Mouse (Mus musculus) induced T-regulatory cell, adult 2 months (primary cell): Measurements from ENCODE around the gene Dnase1.
"Not testable (repeated sequence)": the region's sequence is repeated elsewhere in the genome, so short reads cannot be mapped to it uniquely, and the experiment has no call there.

ENCODE experiments used
- DNase-seq: peaks from one replicate; pipeline ENCODE4 v3.0.0-alpha.2; 2012; ENCODE audit warnings: low read depth

The Dnase1 gene

DNA sequence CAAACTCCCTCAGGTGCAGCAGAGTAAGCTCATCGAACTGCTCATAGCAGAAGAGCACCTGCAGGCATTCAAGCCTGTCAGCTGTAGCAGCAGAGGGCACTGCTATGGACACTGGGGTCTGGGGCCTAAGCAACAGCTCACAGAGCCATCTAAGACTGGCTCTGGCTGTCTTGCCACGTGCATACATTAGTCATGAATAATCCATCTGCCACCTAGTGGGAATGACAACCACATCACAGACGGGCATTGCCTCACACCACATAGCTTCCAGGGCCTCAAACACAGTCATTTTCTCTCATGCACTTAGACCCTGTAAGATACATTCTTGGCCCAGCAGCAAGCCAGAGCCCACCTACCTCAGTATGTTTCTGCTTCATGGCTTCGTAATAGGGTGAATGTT, 8.8 kb downstream of the Dnase1 start:
- no peak for DNase-seq

DNA sequence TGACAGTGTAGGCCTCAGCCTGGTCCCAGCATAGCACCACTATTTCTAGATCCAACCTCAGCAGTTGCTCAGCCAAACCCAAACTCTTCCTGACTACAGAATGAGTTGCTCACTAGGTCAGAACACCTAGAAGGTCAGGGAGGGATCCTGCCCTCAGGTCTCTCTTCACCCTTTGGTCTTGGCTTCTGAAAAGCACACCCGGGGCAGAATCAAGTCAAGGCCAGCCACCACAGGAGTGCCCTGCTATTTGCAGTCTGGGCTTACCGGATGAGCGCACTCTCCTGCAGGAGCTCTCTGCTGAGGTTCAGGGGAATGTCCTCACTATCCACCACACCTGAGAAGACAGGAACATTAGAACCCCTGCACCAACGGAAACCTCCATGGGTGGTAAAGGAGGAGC, 15.9 kb downstream of the Dnase1 start:
- DNase-seq: no peak

DNA sequence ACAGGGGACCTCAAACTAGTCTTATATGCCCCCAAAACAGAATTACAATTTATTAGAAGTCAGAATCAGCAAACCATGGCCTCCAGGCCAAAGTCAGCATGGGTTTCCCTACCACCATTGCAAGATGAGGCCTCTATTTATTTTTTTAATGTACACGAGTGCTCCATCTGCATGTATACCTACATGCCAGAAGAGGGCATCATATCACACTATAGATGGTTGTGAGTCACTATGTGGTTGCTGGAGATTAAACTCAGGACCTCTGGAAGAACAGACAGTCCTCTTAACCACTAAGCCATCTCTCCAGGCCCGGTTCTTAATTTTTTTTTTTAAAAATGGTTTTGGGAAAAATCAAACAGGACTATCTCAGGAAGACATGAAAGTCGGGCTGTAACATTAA, 17.1 kb downstream of the Dnase1 start:
- no peak for DNase-seq

DNA sequence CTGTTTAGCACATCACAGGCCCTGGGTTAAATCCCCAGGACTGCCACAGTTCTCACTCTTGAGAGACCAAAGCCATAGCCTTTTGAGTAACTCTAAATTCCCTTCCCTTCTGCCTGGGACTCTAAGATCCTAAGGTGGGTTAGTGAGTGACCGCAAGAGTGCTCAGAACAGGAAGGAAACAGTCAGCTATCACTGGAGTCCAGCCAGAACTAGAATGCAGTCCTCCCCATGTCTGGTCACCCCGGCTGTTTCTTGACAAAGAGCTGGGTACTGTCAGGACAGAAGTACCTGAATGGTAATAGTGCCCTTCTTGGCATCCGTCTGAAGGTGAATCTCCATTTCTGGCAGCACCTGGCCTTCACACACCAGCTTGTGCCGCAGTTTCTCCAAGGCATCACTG, 28.2 kb downstream of the Dnase1 start:
- no peak for DNase-seq

DNA sequence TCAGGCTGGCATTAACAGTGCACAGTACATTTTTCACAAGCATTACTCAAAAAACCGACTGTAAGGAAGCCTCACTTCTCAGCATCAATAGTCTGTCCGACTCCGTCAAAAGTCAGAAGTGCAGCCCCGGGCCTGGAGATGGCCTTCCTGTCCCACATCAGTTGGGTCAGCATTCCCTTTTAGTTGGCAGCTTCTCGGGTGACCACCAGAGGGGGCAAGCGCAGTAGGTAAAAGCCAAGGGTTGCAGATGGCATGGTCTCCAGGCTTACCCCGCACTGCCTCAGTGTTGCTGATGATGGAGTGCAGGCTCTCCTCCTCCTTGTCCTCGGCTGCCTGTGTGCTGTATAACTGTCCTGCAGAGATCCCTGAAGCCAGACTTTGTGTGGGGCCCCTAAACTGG, 31.8 kb downstream of the Dnase1 start:
- DNase-seq: peak; percentile 68

DNA sequence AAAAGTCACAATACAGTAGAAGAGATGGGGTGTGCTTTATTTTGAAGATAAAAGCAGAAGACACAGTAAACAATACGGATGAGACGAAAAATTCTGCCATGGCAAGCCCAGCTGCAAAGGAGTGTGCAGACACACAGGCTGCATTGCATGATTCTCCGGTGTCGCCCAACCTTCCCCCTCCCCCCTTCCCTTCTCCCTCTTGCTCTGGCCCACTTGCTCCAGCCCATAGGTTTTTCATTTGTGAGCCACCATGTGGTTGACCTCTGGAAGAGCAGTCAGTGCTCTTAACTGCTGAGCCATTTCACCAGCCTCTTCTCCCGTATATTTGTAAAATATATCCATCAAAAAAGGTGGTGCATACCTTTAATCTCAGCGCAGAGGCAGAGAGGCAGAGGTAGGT, 37.6 kb downstream of the Dnase1 start:
- DNase-seq: peak; percentile 15

DNA sequence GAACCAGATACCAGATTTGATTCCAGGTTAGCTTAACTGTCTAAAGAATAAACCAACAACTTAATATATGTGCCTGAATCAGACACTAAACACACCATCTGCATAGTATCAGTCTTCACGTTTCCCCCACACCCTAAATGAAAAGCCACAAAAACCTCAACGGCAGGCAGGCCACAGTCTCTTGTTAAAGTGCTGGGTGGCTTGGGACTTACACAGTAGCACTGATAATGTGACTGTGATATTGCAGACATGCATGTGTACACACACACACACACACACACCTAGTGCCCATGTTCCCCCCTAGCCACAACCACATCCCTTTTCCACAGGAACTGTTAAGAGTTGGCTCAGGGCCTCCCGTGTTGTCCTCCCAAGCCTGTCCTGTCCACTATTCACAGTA, 38.1 kb downstream of the Dnase1 start:
- DNase-seq: peak; percentile 48

DNA sequence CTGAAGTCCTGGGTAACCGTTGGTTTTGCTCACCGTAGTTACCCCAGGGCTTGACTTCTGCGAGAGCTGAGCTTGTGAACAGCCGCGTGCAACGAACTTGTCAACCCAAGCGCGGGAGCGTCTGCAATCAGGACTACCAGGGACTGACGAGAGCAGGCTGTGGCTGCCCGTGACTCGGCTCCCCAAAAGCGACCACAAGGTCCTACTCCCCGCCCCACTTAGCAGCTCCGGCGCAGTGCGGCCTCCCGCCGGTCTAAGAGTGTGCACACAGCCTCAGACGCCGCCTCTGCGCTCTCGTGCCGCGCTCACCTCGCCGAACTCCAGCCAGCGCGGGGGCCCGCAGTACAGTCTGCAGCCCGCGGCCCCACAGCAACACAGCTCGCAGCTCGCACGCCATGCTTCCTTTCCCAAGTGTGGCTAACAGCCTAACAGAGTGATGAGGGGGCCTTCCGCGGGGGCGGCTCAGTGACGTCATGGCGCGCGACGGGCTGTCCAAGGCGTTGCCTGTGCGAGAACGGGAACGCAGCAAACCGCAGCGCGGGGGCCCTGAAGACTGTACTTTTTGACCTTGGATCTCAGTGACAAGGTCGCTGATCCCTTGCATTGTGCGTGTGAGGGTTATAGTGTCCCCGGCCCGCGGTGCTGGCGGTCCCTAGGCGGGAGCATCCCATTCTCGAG, 40.8 kb downstream of the Dnase1 start, which contains the start of gene Trap1:
TSS of gene Trap1 (minus strand) at position 444 of the 678 bp plus-strand sequence.
- peak; percentile 96 for DNase-seq

DNA sequence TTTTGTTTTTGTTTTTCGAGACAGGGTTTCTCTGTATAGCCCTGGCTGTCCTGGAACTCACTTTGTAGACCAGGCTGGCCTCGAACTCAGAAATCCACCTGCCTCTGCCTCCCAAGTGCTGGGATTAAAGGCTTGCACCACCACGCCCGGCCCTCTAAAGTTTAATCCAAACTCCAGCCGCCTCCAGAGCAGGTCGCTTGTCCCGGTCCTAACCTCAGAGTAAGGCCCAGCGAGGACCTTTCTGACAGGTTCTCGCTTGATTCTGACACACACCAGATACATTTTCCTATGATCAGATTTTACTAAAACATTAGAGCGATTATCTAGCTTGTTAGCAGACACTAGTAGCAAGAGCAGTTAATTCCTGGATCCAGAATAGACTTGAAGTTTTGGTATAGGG, 41.6 kb downstream of the Dnase1 start:
- peak; percentile 31 for DNase-seq

DNA sequence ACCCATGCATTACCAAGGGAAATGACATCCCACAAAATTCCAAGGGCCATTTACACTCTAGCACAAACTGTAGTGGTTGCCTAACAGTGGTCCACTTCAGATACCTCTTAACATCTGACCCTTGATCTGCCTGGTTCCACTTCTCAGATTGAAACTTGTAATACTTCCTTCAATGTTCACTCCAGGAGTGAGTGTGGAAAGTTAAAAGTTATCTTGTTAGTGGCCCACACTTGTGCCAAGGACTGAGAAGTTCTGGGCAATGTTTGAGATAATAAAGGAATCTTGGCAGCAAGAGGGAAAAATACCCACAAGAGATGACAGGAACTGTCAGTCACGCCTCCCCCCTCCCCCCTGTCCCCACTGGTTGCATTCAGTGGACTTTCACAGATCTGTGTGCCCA, 42.9 kb downstream of the Dnase1 start:
- DNase-seq: no peak

DNA sequence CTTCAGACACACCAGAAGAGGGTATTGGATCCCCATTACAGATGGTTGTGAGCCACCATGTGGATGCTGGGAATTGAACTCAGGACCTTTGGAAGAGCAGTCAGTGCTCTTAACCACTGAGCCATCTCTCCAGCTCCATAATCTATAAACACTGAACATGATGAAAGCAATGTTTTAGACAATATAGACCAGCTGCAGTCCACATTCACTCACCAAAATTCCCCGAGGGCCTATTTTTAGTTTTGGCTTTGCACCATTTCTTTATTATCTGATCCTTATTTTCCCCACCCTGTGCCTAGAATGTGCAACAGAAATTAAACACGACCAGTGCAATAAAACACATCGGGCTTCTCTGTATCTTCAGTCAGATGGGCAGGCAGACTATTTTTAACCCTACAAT, 43.7 kb downstream of the Dnase1 start:
- not testable (repeated sequence) for DNase-seq

DNA sequence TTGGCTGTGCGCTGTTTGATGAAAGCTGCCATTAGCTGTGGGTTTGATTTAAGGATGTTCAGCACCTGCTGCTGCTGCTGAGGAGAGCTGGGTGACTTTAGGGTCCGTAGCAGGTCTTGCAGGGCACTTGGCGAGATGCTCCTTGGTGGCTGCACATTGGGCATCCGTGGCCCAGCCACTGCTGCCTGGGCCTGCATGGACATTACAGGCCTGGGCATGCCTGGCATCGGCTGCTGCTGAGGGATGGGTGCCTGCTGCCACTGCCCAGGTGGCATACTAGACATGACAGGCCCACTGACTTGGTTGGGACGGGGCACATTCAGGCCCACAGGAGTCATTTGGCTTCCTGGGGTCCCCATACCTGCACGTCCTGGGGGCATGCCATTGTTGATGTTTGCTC, 48.3 kb downstream of the Dnase1 start:
- no peak for DNase-seq

DNA sequence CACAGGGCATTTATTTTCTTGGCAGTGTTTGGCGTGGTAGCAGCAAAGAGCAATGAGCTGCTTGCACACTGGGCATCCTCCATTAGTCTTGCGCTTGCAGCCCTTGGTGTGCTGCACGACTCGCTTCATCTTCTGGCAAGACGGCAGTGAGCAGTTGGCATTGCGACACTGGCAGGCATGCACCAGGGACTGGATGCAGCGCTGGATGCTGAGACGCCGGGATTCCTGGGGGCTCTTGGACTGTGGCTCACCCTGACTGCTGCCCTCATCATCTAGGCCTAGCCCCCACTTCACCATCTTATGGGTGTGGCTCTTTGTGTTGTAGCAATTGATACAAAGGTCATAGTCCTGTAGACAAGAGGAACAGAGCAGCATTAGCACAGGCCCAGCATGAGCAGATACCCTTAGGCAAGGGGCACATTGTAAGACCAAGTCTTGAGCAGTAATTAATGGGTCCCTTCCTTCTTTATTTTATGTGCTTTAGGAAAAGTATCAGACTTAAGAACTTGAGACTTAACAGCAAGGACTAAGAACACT, 49.2 kb downstream of the Dnase1 start:
- no peak for DNase-seq

DNA sequence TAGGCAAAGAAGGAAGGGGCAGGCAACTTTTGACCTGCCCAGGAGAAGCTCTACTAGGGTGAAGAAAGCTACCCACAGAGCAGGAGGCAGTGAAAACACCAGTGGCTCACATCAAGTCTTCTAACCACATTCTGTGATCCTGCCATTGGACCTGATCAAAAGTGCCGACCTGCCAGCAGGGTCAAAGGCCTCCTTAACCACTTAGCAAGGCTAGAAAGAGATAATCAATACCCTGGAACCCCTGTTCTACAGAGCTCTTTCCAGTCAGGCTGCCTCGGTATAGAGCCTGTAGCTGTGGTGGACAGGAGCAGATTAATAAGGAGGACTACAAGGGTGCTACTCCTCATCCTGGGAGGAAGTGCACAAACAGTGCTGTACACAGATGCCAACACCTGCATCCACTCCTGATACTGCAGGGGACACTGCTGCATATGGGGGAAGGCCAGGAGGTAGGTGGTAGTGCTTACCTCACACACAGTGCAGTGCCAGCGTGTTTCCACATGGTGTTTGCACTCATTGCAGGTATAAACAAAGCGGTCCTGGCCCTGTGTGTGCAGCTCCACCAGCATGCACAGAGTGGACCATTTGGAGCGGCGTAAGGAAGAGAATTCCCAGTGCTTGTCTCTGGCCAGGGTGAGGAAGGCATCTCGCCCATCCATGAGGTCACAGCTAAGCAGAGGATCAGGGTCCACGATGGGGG, 50.6 kb downstream of the Dnase1 start:
- no peak for DNase-seq
